Mouse (Mus musculus): ENCODE measurements around the gene Cad. TPM values are rescaled to one million over a fixed set of nuclear protein-coding genes. Genes with fewer than 3 reads are reported as not detected.

Cad gene
- polyA plus RNA-seq (2015; fragmentation: Nextera tagmentation; extraction: Ambion mirVana), result 6.1 and 6.4 TPM in 2 replicates

GRCm38 (mm10) chr5:31054261-31055215, at the start of gene Cad:
Gene Cad (plus strand): TSS chr5:31054780.

DNA sequence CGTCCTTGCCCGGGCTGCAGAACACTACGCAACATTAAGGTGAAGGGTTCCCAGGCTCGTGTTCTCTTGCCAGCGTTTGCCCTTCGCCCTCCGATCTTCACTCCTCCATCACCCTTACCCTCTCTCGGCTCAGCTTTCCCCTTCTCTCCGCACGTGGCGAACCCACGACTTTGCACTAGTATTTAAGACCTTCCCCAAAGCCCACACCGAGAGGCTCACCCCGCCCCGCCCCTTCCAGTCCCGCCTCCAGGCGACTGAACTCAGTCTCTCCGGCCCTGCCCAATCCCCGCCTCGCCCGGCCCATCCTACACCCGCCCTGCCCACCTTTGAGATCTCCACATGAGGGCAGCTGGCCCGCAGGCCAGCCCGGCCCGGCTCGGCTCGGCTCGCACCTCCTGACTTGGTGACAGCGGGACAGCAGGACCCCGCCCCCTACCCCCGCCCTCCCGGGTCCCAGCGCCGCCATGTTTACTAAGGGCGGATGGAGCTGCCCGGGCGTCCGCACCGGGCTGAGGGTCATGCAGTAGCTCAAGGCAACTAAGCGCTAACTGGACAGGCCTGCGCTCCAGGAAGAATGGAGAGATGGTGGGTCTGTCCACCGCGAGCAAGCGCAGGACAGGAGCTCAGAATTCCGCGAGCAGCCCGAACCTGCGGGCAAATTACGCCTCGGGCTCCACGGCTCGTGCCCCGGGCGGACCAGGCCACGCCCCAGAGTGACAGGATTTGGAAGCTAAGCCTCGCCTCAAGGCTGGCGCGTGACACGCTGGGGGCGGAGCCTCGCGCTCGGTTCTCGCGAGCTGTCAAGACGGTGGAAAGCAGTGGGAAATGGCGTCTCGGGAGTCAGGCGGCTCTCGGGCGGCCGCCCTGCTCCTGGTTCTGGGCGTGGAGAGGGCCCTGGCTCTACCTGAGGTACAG, 6.5 kb upstream of the Cad start, which contains the start of gene Atraid:
Atraid (plus strand) TSS at position 465 of the 915 bp plus-strand sequence.

GRCm38 (mm10) chr5:31048763-31049641, 5.6 kb upstream of the Cad start, which contains the start of gene Slc5a6:
Gene Slc5a6 (minus strand): TSS chr5:31048924.

GRCm38 (mm10) chr5:31105814-31106335, 51.3 kb downstream of the Cad start, which contains the start of gene Dnajc5g:
Gene Dnajc5g (plus strand): TSS chr5:31106285.

GRCm38 (mm10) chr5:31108000-31108490, 53.5 kb downstream of the Cad start, which contains the start of gene Slc30a3:
Gene Slc30a3 (minus strand): TSS chr5:31108237.

GRCm38 (mm10) chr5:31116354-31116753, 61.8 kb downstream of the Cad start, which contains the start of gene Trim54:
Gene Trim54 (plus strand): TSS chr5:31116712.

Other genes starting within 250 kb of the Cad start
- gene Mapre3, start 240.1 kb upstream of the Cad start, polyA plus RNA-seq (2015; fragmentation: Nextera tagmentation; extraction: Ambion mirVana), result 54.6 and 55.1 TPM in 2 replicates
- 46.0 and 49.8 TPM in 2 replicates for gene Tmem214, start 186.8 kb upstream of the Cad start, polyA plus RNA-seq (2015; fragmentation: Nextera tagmentation; extraction: Ambion mirVana)
- 2.7 and 3.9 TPM in 2 replicates for gene Agbl5, start 166.1 kb upstream of the Cad start, polyA plus RNA-seq (2015; fragmentation: Nextera tagmentation; extraction: Ambion mirVana)
- 291 and 336 TPM in 2 replicates for gene Ost4, start 147.0 kb upstream of the Cad start, polyA plus RNA-seq (2015; fragmentation: Nextera tagmentation; extraction: Ambion mirVana)
- 59.3 and 67.0 TPM in 2 replicates for gene Emilin1, start 141.4 kb upstream of the Cad start, polyA plus RNA-seq (2015; fragmentation: Nextera tagmentation; extraction: Ambion mirVana)
- gene Khk, start 133.3 kb upstream of the Cad start, polyA plus RNA-seq (2015; fragmentation: Nextera tagmentation; extraction: Ambion mirVana), result 32.8 and 34.8 TPM in 2 replicates
- 18.3 and 20.6 TPM in 2 replicates for gene Cgref1, start 109.2 kb upstream of the Cad start, polyA plus RNA-seq (2015; fragmentation: Nextera tagmentation; extraction: Ambion mirVana)
- gene Preb, start 94.4 kb upstream of the Cad start, polyA plus RNA-seq (2015; fragmentation: Nextera tagmentation; extraction: Ambion mirVana), result 84.0 and 85.7 TPM in 2 replicates
- 0.07 TPM in 1 of 2 replicates, not detected in the other for gene Tcf23, start 86.1 kb upstream of the Cad start, polyA plus RNA-seq (2015; fragmentation: Nextera tagmentation; extraction: Ambion mirVana)
- gene Atraid, start 6.5 kb upstream of the Cad start, polyA plus RNA-seq (2015; fragmentation: Nextera tagmentation; extraction: Ambion mirVana), result 262 and 282 TPM in 2 replicates
- 10.1 and 11.2 TPM in 2 replicates for gene Slc5a6, start 5.9 kb upstream of the Cad start, polyA plus RNA-seq (2015; fragmentation: Nextera tagmentation; extraction: Ambion mirVana)
- gene Dnajc5g, start 51.5 kb downstream of the Cad start, polyA plus RNA-seq (2015; fragmentation: Nextera tagmentation; extraction: Ambion mirVana), result not detected in 2 replicates
- 0.08 TPM in 1 of 2 replicates, not detected in the other for gene Slc30a3, start 53.5 kb downstream of the Cad start, polyA plus RNA-seq (2015; fragmentation: Nextera tagmentation; extraction: Ambion mirVana)
- 210 and 232 TPM in 2 replicates for gene Trim54, start 61.9 kb downstream of the Cad start, polyA plus RNA-seq (2015; fragmentation: Nextera tagmentation; extraction: Ambion mirVana)
- gene Ucn, start 84.0 kb downstream of the Cad start, polyA plus RNA-seq (2015; fragmentation: Nextera tagmentation; extraction: Ambion mirVana), result 1.1 TPM in 2 replicates
- 62.8 and 67.1 TPM in 2 replicates for gene Mpv17, start 99.5 kb downstream of the Cad start, polyA plus RNA-seq (2015; fragmentation: Nextera tagmentation; extraction: Ambion mirVana)
- gene Gm29609, start 125.1 kb downstream of the Cad start, polyA plus RNA-seq (2015; fragmentation: Nextera tagmentation; extraction: Ambion mirVana), result 0.51 and 0.68 TPM in 2 replicates
- 20.8 and 21.8 TPM in 2 replicates for gene Gtf3c2, start 125.4 kb downstream of the Cad start, polyA plus RNA-seq (2015; fragmentation: Nextera tagmentation; extraction: Ambion mirVana)
- gene Snx17, start 138.4 kb downstream of the Cad start, polyA plus RNA-seq (2015; fragmentation: Nextera tagmentation; extraction: Ambion mirVana), result 96.4 and 109 TPM in 2 replicates
- 61.4 and 74.4 TPM in 2 replicates for gene Eif2b4, start 138.7 kb downstream of the Cad start, polyA plus RNA-seq (2015; fragmentation: Nextera tagmentation; extraction: Ambion mirVana)
- gene Zfp513, start 147.5 kb downstream of the Cad start, polyA plus RNA-seq (2015; fragmentation: Nextera tagmentation; extraction: Ambion mirVana), result 3.6 and 6.5 TPM in 2 replicates
- 37.5 and 45.6 TPM in 2 replicates for gene Ppm1g, start 165.9 kb downstream of the Cad start, polyA plus RNA-seq (2015; fragmentation: Nextera tagmentation; extraction: Ambion mirVana)
- gene Nrbp1, start 186.1 kb downstream of the Cad start, polyA plus RNA-seq (2015; fragmentation: Nextera tagmentation; extraction: Ambion mirVana), result 95.9 and 102 TPM in 2 replicates
- 0.87 TPM in 2 replicates for gene Gm9970, start 186.5 kb downstream of the Cad start, polyA plus RNA-seq (2015; fragmentation: Nextera tagmentation; extraction: Ambion mirVana)
- gene Krtcap3, start 196.9 kb downstream of the Cad start, polyA plus RNA-seq (2015; fragmentation: Nextera tagmentation; extraction: Ambion mirVana), result 0.74 and 1.2 TPM in 2 replicates
- gene Ift172, start 236.3 kb downstream of the Cad start, polyA plus RNA-seq (2015; fragmentation: Nextera tagmentation; extraction: Ambion mirVana), result 10.1 and 11.2 TPM in 2 replicates
- 14.3 and 18.7 TPM in 2 replicates for gene Fndc4, start 241.3 kb downstream of the Cad start, polyA plus RNA-seq (2015; fragmentation: Nextera tagmentation; extraction: Ambion mirVana)
- 0.19 and 0.22 TPM in 2 replicates for gene Gckr, start 242.7 kb downstream of the Cad start, polyA plus RNA-seq (2015; fragmentation: Nextera tagmentation; extraction: Ambion mirVana)